ENCODE assay signal across 9 mouse cellular contexts in genomic region chr13:115287371-115287770, GRCm38 (mm10).
DNase-seq lines count a peak whose midpoint lies in the region; ATAC-seq and TF ChIP-seq lines count a peak whose summit lies in the region.
"Had no signal": no experiment of that assay in that cellular context is flagged by ENCODE, and none has a peak within 500 bp of the region (broad histone marks: within the 10 kb centered on the region; RNA-seq: fewer than 3 reads in every experiment).

No protein-coding gene starts in this region.

- no peak overlapping the region for H3K4me3 ChIP-seq in embryonic facial prominence, embryonic 11.5 days (ENCODE audit: low read depth, low read length)
- H3K4me3 ChIP-seq in embryonic facial prominence, embryonic 10.5 days, result no peak overlapping the region
- H3K4me3 ChIP-seq in limb, embryonic 14.5 days (replicated peaks; ENCODE audit: low read length), result no peak overlapping the region
- H3K4me3 ChIP-seq in limb, embryonic 10.5 days, result no peak overlapping the region

- no peak for TF ChIP-seq POLR2A in limb, embryonic 14.5 days (IDR thresholded peaks at IDR 0.05; ENCODE audit: borderline replicate concordance, extremely low read depth, insufficient read depth, insufficient read length)

- no peaks in the 10 kb centered on the region for H3K36me3 ChIP-seq in embryonic facial prominence, embryonic 11.5 days (replicated peaks; ENCODE audit: control insufficient read depth, insufficient read depth, low read depth, low read length)
- H3K36me3 ChIP-seq in embryonic facial prominence, embryonic 10.5 days (replicated peaks), result no peaks in the 10 kb centered on the region
- no peaks in the 10 kb centered on the region for H3K36me3 ChIP-seq in limb, embryonic 14.5 days (ENCODE audit: control insufficient read depth, insufficient read depth, low read length)
- no peaks in the 10 kb centered on the region for H3K36me3 ChIP-seq in limb, embryonic 10.5 days

- H3K27ac ChIP-seq in embryonic facial prominence, embryonic 11.5 days (replicated peaks; ENCODE audit: low read depth, low read length), result no peak overlapping the region
- H3K27ac ChIP-seq in embryonic facial prominence, embryonic 10.5 days (replicated peaks), result no peak overlapping the region
- no peak overlapping the region for H3K27ac ChIP-seq in limb, embryonic 14.5 days (replicated peaks; ENCODE audit: low read depth, low read length)
- H3K27ac ChIP-seq in limb, embryonic 10.5 days, result no peak overlapping the region

- WGBS in embryonic facial prominence, embryonic 11.5 days, result 46% methylated on average over 3 of the region's 3 CpGs
- 39% methylated on average over 3 of the region's 3 CpGs for WGBS in embryonic facial prominence, embryonic 10.5 days
- WGBS in limb, embryonic 14.5 days, result 48% methylated on average over 3 of the region's 3 CpGs
- 41% methylated on average over 3 of the region's 3 CpGs for WGBS in limb, embryonic 10.5 days

- no peaks in the 10 kb centered on the region for H3K9me3 ChIP-seq in embryonic facial prominence, embryonic 11.5 days (replicated peaks; ENCODE audit: control insufficient read depth, low read length)
- no peaks in the 10 kb centered on the region for H3K9me3 ChIP-seq in embryonic facial prominence, embryonic 10.5 days
- no peaks in the 10 kb centered on the region for H3K9me3 ChIP-seq in limb, embryonic 14.5 days (ENCODE audit: control insufficient read depth, low read length)
- H3K9me3 ChIP-seq in limb, embryonic 10.5 days (replicated peaks), result no peaks in the 10 kb centered on the region

- H3K27me3 ChIP-seq in embryonic facial prominence, embryonic 11.5 days (ENCODE audit: control insufficient read depth, insufficient read depth, low read length), result no peaks in the 10 kb centered on the region
- no peaks in the 10 kb centered on the region for H3K27me3 ChIP-seq in embryonic facial prominence, embryonic 10.5 days (replicated peaks; ENCODE audit: low read depth, poor library complexity, severe bottlenecking)
- H3K27me3 ChIP-seq in limb, embryonic 14.5 days (ENCODE audit: control insufficient read depth, insufficient read depth, low read length), result no peaks in the 10 kb centered on the region
- H3K27me3 ChIP-seq in limb, embryonic 10.5 days (ENCODE audit: low read depth, poor library complexity, severe bottlenecking), result no peaks in the 10 kb centered on the region

- H3K9ac ChIP-seq in embryonic facial prominence, embryonic 11.5 days (replicated peaks; ENCODE audit: low read length), result no peak overlapping the region
- no peak overlapping the region for H3K9ac ChIP-seq in limb, embryonic 14.5 days (ENCODE audit: low read depth, low read length, severe bottlenecking)

- H3K4me1 ChIP-seq in embryonic facial prominence, embryonic 11.5 days (ENCODE audit: control insufficient read depth, insufficient read depth, low read length), result no peaks in the 10 kb centered on the region
- no peaks in the 10 kb centered on the region for H3K4me1 ChIP-seq in embryonic facial prominence, embryonic 10.5 days
- no peaks in the 10 kb centered on the region for H3K4me1 ChIP-seq in limb, embryonic 14.5 days (ENCODE audit: control insufficient read depth, insufficient read depth, low read length)
- H3K4me1 ChIP-seq in limb, embryonic 10.5 days, result no peaks in the 10 kb centered on the region

- no peak overlapping the region for H3K4me2 ChIP-seq in embryonic facial prominence, embryonic 11.5 days (ENCODE audit: low read depth, low read length)
- H3K4me2 ChIP-seq in limb, embryonic 14.5 days (replicated peaks; ENCODE audit: low read depth, low read length, severe bottlenecking), result no peak overlapping the region

- DNase-seq in embryonic facial prominence, embryonic 11.5 days (ENCODE audit: low spot score), result peak; percentile 79
- DNase-seq in embryonic facial prominence, embryonic 10.5 days (ENCODE audit: low spot score), result no peak
- DNase-seq in limb, embryonic 14.5 days (ENCODE audit: low spot score), result peak; percentile 86
- no peak for DNase-seq in limb, embryonic 10.5 days (ENCODE audit: low spot score)
- peak; percentile 35 for DNase-seq in mesoderm, embryonic 11.5 days (ENCODE audit: low read depth, low spot score)
- no peak for DNase-seq in spleen, postnatal 10 days (ENCODE audit: low spot score in 2 of 2)
- DNase-seq: thymus, postnatal 14 days had no signal

- 0 out of 2 replicates have a peak, but pooled peaks have one; percentile 70 for ATAC-seq in embryonic facial prominence, embryonic 11.5 days (replicated peaks; ENCODE audit: insufficient number of reproducible peaks, low FRiP score, low TSS enrichment, low read depth)
- no peak for ATAC-seq in limb, embryonic 14.5 days (ENCODE audit: low FRiP score, low read depth)
- peak; percentile 88 for ATAC-seq in common myeloid progenitor, adult 5-6 weeks (replicated peaks; ENCODE audit: low read depth, poor library complexity, severe bottlenecking)
- no peak for ATAC-seq in activated CD4-positive, CD25-positive, alpha-beta regulatory T cell, adult 4 months

Comparison
In these comparisons a context has a peak if more than half of its experiments do, and no peak if none do; other contexts are left out.
1. DNase-seq: peak in embryonic facial prominence, embryonic 11.5 days (single experiment), limb, embryonic 14.5 days (single experiment) and mesoderm, embryonic 11.5 days (single experiment); none in embryonic facial prominence, embryonic 10.5 days (single experiment), limb, embryonic 10.5 days (single experiment) and spleen, postnatal 10 days (0 of 2).
2. ATAC-seq: peak in embryonic facial prominence, embryonic 11.5 days (single experiment) and common myeloid progenitor, adult 5-6 weeks (single experiment); none in limb, embryonic 14.5 days (single experiment) and activated CD4-positive, CD25-positive, alpha-beta regulatory T cell, adult 4 months (single experiment).